Mouse (Mus musculus): Measurements from ENCODE around the gene Rap1a. TPM values are rescaled to one million over a fixed set of nuclear protein-coding genes. Genes with fewer than 3 reads are reported as not detected.
A peak's percentile ranks its signal among the peaks of the same experiment; 100 is the strongest.

The Rap1a gene
- total and polyA plus RNA-seq, 2 experiments from 2014 or later = 17.8 to 91.0 TPM

DNA sequence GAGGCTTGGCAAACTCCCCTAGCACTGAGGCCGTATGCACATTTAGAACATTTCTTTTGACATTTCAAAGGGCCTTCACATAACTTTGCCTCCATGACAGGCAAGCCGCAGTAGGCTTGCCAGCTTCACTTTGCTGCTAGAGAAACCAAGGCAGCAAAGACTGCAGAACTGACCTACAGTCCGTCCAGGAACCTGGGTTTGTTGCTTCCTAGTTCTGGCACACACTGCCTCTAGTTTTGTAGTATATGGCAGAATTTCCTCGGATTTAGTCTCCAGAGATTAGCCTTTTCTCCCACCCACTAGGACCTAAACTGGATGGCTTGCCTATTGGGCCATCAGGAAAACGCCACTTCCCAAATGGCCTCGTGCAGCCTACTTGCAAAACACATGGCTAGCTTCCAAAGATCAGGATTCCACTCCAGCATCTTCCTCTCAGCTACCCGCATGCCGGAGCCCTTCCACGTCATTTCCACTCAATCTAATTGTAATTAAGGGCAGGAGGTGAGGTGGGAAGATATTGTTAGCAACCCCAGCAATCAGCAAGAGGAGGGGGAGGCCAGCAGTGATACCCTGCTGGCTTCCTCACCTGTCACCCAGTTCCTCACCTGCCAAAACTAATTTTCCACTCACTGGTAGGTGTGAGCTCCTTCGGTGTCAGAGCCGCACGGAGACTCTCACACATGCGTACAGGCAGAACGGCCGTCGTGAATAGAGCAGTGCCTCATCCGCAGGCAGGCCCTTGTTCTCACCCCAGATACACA lies 104.6 kb downstream of the Rap1a start:
- no peak overlapping the region for H3K4me3 ChIP-seq (ENCODE audit: low read depth, low read length)
- DNase-seq (ENCODE audit: low spot score) (no peak), ATAC-seq (ENCODE audit: insufficient read depth, low read depth) (no peak)
- TF ChIP-seq EP300 (IDR thresholded peaks at IDR 0.05; ENCODE audit: low read depth) (no peak), CTCF (IDR thresholded peaks at IDR 0.05; ENCODE audit: low read depth) (no peak)
- H3K27me3 ChIP-seq (ENCODE audit: control insufficient read depth, insufficient read depth, low read length) = no peaks in the 10 kb centered on the region
- H3K9me3 ChIP-seq (replicated peaks; ENCODE audit: control insufficient read depth, low read length) = no peaks in the 10 kb centered on the region
- peak overlapping the region; percentile 43 for H3K4me2 ChIP-seq (ENCODE audit: low read depth, low read length)
- H3K36me3 ChIP-seq (replicated peaks; ENCODE audit: control insufficient read depth, insufficient read depth, low read length) = no peaks in the 10 kb centered on the region
- peak overlapping the region; percentile 95 for H3K27ac ChIP-seq (ENCODE audit: low read depth)
- WGBS = 55% methylated on average over 17 of the region's 17 CpGs
- peaks cover 62% of the 10 kb centered on the region for H3K4me1 ChIP-seq (ENCODE audit: control insufficient read depth, insufficient read depth)
- peak overlapping the region; percentile 24; the same call in 1 of the 2 replicates for H3K9ac ChIP-seq (replicated peaks; ENCODE audit: low read depth, low read length)

- 24% methylated on average over 20 of the region's 20 CpGs for WGBS
- Histone ChIP-seq H3K9ac (replicated peaks; ENCODE audit: low read depth, low read length) (peak overlapping the region; percentile 24; the same call in 1 of the 2 replicates), H3K4me3 (ENCODE audit: low read depth, low read length) (peak overlapping the region; percentile 26), H3K27ac (ENCODE audit: low read depth) (peak overlapping the region; percentile 95), H3K9me3 (replicated peaks; ENCODE audit: control insufficient read depth, low read length) (no peaks in the 10 kb centered on the region), H3K27me3 (ENCODE audit: control insufficient read depth, insufficient read depth, low read length) (no peaks in the 10 kb centered on the region), H3K4me1 (ENCODE audit: control insufficient read depth, insufficient read depth) (peaks cover 54% of the 10 kb centered on the region), H3K36me3 (replicated peaks; ENCODE audit: control insufficient read depth, insufficient read depth, low read length) (no peaks in the 10 kb centered on the region), H3K4me2 (ENCODE audit: low read depth, low read length) (peak overlapping the region; percentile 43)
- DNase-seq (ENCODE audit: low spot score) (peak; percentile 94), ATAC-seq (ENCODE audit: insufficient read depth, low read depth) (peak; percentile 85)
- TF ChIP-seq EP300 (IDR thresholded peaks at IDR 0.05; ENCODE audit: low read depth) = no peak; the same call in 1 of the 2 replicates
- TF ChIP-seq CTCF (IDR thresholded peaks at IDR 0.05; ENCODE audit: low read depth) = peak; percentile 3; the same call in 1 of the 2 replicates
These were observed 105.4 kb downstream of the Rap1a start for GRCm38 (mm10) chr3:105695476-105696386.

DNA sequence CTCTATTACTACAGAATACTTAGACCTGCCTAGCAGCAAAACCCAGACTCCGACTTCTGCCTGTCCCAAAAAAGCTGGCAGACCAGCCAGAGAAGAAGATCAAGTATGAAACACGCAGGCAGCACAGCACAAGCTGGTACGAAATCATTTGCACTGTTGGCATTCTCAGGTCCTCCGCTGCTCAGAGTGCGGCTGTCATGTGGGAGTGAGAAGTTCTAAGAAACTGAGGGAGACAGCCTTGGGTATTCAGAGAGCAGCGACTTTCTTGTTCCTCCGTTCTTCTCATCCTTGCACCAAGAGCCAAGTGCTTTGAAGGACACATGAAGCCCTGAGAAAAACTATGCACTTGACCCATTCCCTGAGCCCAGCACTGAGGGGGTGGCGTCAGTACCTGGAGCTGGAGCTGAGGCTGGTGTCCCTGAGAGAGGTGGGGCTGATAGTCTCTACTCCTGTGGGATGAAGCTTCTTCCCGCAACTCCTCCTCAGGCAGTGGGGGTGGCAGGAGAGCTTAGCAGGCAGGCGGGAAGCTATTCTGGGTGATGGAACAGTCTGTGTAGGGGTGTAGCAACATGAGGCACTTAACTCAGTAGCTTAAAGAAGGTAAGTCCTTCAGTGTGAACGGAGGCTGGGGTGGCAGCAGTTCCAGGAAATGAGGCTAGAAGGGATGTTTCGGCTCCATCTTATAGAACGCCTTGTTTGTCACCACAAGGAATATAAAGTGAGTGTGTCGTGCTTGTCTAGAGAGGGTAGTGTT lies 107.6 kb downstream of the Rap1a start:
- Histone ChIP-seq H3K27me3 (ENCODE audit: control insufficient read depth, insufficient read depth, low read length) (no peaks in the 10 kb centered on the region), H3K4me2 (ENCODE audit: low read depth, low read length) (no peak overlapping the region), H3K36me3 (replicated peaks; ENCODE audit: control insufficient read depth, insufficient read depth, low read length) (no peaks in the 10 kb centered on the region), H3K4me1 (ENCODE audit: control insufficient read depth, insufficient read depth) (peaks cover 41% of the 10 kb centered on the region), H3K4me3 (ENCODE audit: low read depth, low read length) (no peak overlapping the region), H3K9me3 (replicated peaks; ENCODE audit: control insufficient read depth, low read length) (no peaks in the 10 kb centered on the region), H3K27ac (ENCODE audit: low read depth) (no peak overlapping the region), H3K9ac (replicated peaks; ENCODE audit: low read depth, low read length) (no peak overlapping the region)
- DNase-seq (ENCODE audit: low spot score) (no peak), ATAC-seq (ENCODE audit: insufficient read depth, low read depth) (no peak)
- WGBS = 61% methylated on average over 14 of the region's 14 CpGs
- TF ChIP-seq CTCF (IDR thresholded peaks at IDR 0.05; ENCODE audit: low read depth) = no peak
- no peak for TF ChIP-seq EP300 (IDR thresholded peaks at IDR 0.05; ENCODE audit: low read depth)

DNA sequence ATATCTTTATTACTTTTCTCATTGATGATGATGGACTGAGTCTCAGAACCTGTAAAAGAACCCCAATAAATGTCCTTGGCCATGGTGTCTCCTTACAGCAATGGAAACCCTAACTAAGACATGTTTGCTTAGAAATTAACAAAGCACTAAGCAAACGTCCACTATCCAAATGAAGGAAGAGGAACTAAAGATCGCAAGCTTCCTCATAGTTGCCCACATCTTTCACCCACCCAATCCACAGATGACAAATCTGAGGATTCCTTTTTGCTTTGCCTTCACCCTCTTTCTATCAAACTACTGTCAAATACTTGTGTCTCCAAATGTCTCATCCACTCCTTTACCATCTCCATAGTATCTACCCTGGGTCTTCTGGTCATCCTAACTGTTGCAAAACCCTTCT lies 112.6 kb downstream of the Rap1a start:
- no peak for ATAC-seq (ENCODE audit: insufficient read depth, low read depth)
- 96% methylated on average over 2 of the region's 2 CpGs for WGBS
- H3K4me2 ChIP-seq (ENCODE audit: low read depth, low read length) = no peak overlapping the region

More for the DNA sequence above, 112.6 kb downstream of the Rap1a start:
- no peak for TF ChIP-seq CTCF (IDR thresholded peaks at IDR 0.05; ENCODE audit: low read depth)
- TF ChIP-seq EP300 (IDR thresholded peaks at IDR 0.05; ENCODE audit: low read depth) = no peak
- Histone ChIP-seq H3K27me3 (ENCODE audit: control insufficient read depth, insufficient read depth, low read length) (no peaks in the 10 kb centered on the region), H3K4me1 (ENCODE audit: control insufficient read depth, insufficient read depth) (peaks cover 9% of the 10 kb centered on the region), H3K27ac (ENCODE audit: low read depth) (no peak overlapping the region), H3K4me3 (ENCODE audit: low read depth, low read length) (no peak overlapping the region), H3K9ac (replicated peaks; ENCODE audit: low read depth, low read length) (no peak overlapping the region), H3K36me3 (replicated peaks; ENCODE audit: control insufficient read depth, insufficient read depth, low read length) (peaks cover 7% of the 10 kb centered on the region), H3K9me3 (replicated peaks; ENCODE audit: control insufficient read depth, low read length) (no peaks in the 10 kb centered on the region)
- no peak for DNase-seq (ENCODE audit: low spot score)

Data from heart, postnatal 0 days (tissue).